Mouse (Mus musculus): ENCODE data around the gene Actb. TPM values are rescaled to one million over a fixed set of nuclear protein-coding genes. Genes with fewer than 3 reads are reported as not detected.
A peak's percentile ranks its signal among the peaks of the same experiment; 100 is the strongest.

Actb gene
- total and polyA plus RNA-seq, 2 experiments = 726 to 1,398 TPM

DNA sequence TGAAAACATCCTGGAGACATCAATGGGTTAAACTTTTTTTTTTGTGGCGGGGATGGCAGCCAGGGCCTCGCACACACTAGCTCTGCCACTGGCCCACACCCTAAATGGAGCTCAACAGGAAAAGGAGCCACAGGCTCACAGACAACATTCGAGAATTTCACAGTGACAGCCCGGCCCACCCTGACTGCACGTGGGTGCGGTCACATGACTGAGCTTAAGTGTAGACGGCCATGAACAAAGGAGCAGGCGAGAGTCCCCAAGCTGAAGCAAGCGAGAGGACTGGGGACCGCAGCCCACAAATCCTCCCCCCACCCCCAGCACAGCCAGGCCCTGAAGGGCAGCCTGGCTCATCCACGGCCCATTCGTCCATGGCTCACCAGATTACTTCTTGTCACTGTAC is 34.8 kb downstream of the Actb start:
- Histone ChIP-seq H3K27ac (replicated peaks; ENCODE audit: insufficient read depth, low read depth, low read length) (no peak overlapping the region), H3K79me2 (ENCODE audit: control insufficient read depth, insufficient read depth, low read length) (no peaks in the 10 kb centered on the region), H3K36me3 (ENCODE audit: control insufficient read depth, insufficient read depth, low read length) (0 out of 2 replicates have a peak, but pooled peaks cover 2% of the 10 kb centered on the region), H3K4me1 (ENCODE audit: control insufficient read depth, insufficient read depth, low read length) (no peaks in the 10 kb centered on the region), H3K27me3 (ENCODE audit: control insufficient read depth, insufficient read depth, low read length) (no peaks in the 10 kb centered on the region), H3K4me3 (ENCODE audit: insufficient read depth, low read depth, low read length) (no peak overlapping the region), H3K9ac (ENCODE audit: low read depth, low read length) (no peak overlapping the region)
- WGBS = 88% methylated on average over 12 of the region's 12 CpGs
- no peak for TF ChIP-seq CTCF (IDR thresholded peaks at IDR 0.05; ENCODE audit: low read depth, low read length)
- TF ChIP-seq POLR2A (IDR thresholded peaks at IDR 0.05; ENCODE audit: extremely low read depth, insufficient read depth, low read length) = no peak
- no peak for DNase-seq (ENCODE audit: extremely low read depth, low read depth, low spot score)

DNA sequence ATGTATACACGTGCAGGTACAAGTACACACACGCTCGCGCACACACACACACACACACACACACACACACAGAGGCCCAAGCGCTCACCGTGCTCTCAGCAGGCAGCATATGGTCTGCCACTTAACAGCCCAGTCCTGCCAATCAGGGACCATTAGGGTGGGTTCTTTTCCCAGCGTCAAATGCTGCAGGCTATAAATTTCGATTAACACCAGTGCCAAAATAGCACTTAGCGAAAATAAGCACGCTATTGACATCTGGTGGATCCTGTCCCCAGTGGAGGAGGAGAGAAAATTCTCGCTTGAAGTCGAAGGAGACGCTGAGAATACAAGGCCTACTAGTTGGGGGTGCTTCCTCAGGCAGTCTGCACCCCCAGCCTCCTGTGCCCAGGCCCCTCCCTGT is 37.1 kb downstream of the Actb start:
- Histone ChIP-seq H3K9ac (ENCODE audit: low read depth, low read length) (no peak overlapping the region), H3K79me2 (ENCODE audit: control insufficient read depth, insufficient read depth, low read length) (no peaks in the 10 kb centered on the region), H3K36me3 (ENCODE audit: control insufficient read depth, insufficient read depth, low read length) (0 out of 2 replicates have a peak, but pooled peaks cover 2% of the 10 kb centered on the region), H3K4me3 (ENCODE audit: insufficient read depth, low read depth, low read length) (no peak overlapping the region), H3K27me3 (ENCODE audit: control insufficient read depth, insufficient read depth, low read length) (no peaks in the 10 kb centered on the region), H3K27ac (replicated peaks; ENCODE audit: insufficient read depth, low read depth, low read length) (no peak overlapping the region), H3K4me1 (ENCODE audit: control insufficient read depth, insufficient read depth, low read length) (no peaks in the 10 kb centered on the region)
- no peak for DNase-seq (ENCODE audit: extremely low read depth, low read depth, low spot score)
- no peak for TF ChIP-seq POLR2A (IDR thresholded peaks at IDR 0.05; ENCODE audit: extremely low read depth, insufficient read depth, low read length)
- no peak for TF ChIP-seq CTCF (IDR thresholded peaks at IDR 0.05; ENCODE audit: low read depth, low read length)
- WGBS = 92% methylated on average over 13 of the region's 13 CpGs

DNA sequence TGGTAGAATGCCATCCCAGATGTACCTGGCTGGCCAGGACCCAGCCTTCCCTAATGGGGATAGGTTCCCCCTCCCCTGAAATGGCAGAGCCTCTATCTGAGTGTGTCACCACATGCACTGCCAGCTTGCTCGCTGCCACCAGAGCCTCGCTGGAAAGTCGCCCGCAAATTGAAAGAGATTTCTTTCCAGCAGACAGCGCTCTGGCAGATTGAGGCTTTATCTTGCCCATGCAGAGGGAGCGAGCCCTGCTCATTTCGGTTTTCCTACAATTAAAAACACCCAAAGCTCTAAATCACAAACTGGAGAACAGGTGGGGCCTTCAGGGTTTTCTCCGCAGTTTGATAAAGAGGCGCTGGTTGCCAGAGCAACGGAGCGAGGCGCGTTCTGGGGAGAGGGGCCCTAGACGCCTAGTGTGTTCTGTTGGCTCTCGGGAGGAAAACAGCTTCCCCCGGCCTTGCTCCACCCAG is 48.8 kb downstream of the Actb start:
- no peak overlapping the region for H3K27ac ChIP-seq (replicated peaks; ENCODE audit: insufficient read depth, low read depth, low read length)
- no peak overlapping the region for H3K9ac ChIP-seq (ENCODE audit: low read depth, low read length)
- H3K4me1 ChIP-seq (ENCODE audit: control insufficient read depth, insufficient read depth, low read length) = no peaks in the 10 kb centered on the region
- H3K4me3 ChIP-seq (ENCODE audit: insufficient read depth, low read depth, low read length) = no peak overlapping the region
- no peaks in the 10 kb centered on the region for H3K27me3 ChIP-seq (ENCODE audit: control insufficient read depth, insufficient read depth, low read length)
- TF ChIP-seq CTCF (IDR thresholded peaks at IDR 0.05; ENCODE audit: low read depth, low read length) = no peak
- no peak for TF ChIP-seq POLR2A (IDR thresholded peaks at IDR 0.05; ENCODE audit: extremely low read depth, insufficient read depth, low read length)
- no peaks in the 10 kb centered on the region for H3K36me3 ChIP-seq (ENCODE audit: control insufficient read depth, insufficient read depth, low read length)
- WGBS = 70% methylated on average over 16 of the region's 16 CpGs
- DNase-seq (ENCODE audit: extremely low read depth, low read depth, low spot score) = no peak
- H3K79me2 ChIP-seq (ENCODE audit: control insufficient read depth, insufficient read depth, low read length) = no peaks in the 10 kb centered on the region

DNA sequence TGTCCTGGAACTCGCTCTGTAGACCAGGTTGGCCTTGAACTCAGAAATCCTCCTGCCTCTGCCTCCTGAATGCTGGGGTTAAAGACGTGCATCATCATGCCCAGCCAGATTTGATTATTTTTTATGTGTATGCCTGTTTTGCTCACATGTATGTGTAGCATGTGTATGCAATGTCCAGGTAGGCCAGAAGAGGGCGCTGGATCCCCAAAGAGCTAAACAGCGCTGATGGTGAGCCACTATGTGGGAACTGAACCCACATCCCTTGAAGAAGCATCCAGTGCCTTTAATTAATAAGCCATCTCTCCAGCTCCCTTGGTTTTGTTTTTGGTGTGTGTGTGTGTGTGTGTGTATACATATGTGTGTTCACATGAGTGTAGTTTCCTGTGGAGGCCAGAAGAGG is 50.1 kb downstream of the Actb start:
- DNase-seq (ENCODE audit: extremely low read depth, low read depth, low spot score) = no peak
- no peaks in the 10 kb centered on the region for H3K36me3 ChIP-seq (ENCODE audit: control insufficient read depth, insufficient read depth, low read length)
- H3K4me3 ChIP-seq (ENCODE audit: insufficient read depth, low read depth, low read length) = no peak overlapping the region
- H3K4me1 ChIP-seq (ENCODE audit: control insufficient read depth, insufficient read depth, low read length) = no peaks in the 10 kb centered on the region
- WGBS = 85% methylated on average over 4 of the region's 4 CpGs
- H3K79me2 ChIP-seq (ENCODE audit: control insufficient read depth, insufficient read depth, low read length) = no peaks in the 10 kb centered on the region
- no peak for TF ChIP-seq POLR2A (IDR thresholded peaks at IDR 0.05; ENCODE audit: extremely low read depth, insufficient read depth, low read length)
- TF ChIP-seq CTCF (IDR thresholded peaks at IDR 0.05; ENCODE audit: low read depth, low read length) = peak; percentile 18; the same call in 1 of the 2 replicates
- H3K9ac ChIP-seq (ENCODE audit: low read depth, low read length) = no peak overlapping the region
- no peak overlapping the region for H3K27ac ChIP-seq (replicated peaks; ENCODE audit: insufficient read depth, low read depth, low read length)
- H3K27me3 ChIP-seq (ENCODE audit: control insufficient read depth, insufficient read depth, low read length) = no peaks in the 10 kb centered on the region

DNA sequence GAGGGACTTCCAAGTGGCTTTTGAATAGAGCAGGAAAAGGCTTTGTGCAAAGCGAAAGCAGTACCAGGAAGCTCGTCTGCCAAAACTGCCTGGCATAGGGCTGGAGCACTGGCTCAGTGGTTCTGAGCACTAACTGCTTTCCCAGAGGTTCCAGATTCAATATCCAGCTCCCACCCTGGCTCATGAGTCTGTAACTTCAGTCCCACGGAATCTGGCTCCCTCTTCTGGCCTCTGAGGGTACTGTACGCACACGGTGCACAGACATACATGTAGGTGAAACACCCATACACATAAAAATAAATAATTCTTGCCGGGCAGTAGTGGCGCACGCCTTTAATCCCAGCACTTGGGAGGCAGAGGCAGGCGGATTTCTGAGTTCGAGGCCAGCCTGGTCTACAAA is 51.7 kb downstream of the Actb start:
- H3K79me2 ChIP-seq (ENCODE audit: control insufficient read depth, insufficient read depth, low read length) = no peaks in the 10 kb centered on the region
- TF ChIP-seq CTCF (IDR thresholded peaks at IDR 0.05; ENCODE audit: low read depth, low read length) (peak; percentile 75), POLR2A (IDR thresholded peaks at IDR 0.05; ENCODE audit: extremely low read depth, insufficient read depth, low read length) (no peak)
- no peak overlapping the region for H3K27ac ChIP-seq (replicated peaks; ENCODE audit: insufficient read depth, low read depth, low read length)
- no peaks in the 10 kb centered on the region for H3K4me1 ChIP-seq (ENCODE audit: control insufficient read depth, insufficient read depth, low read length)
- H3K36me3 ChIP-seq (ENCODE audit: control insufficient read depth, insufficient read depth, low read length) = no peaks in the 10 kb centered on the region
- H3K9ac ChIP-seq (ENCODE audit: low read depth, low read length) = no peak overlapping the region
- no peaks in the 10 kb centered on the region for H3K27me3 ChIP-seq (ENCODE audit: control insufficient read depth, insufficient read depth, low read length)
- 80% methylated on average over 10 of the region's 10 CpGs for WGBS
- no peak overlapping the region for H3K4me3 ChIP-seq (ENCODE audit: insufficient read depth, low read depth, low read length)
- peak; percentile 32 for DNase-seq (ENCODE audit: extremely low read depth, low read depth, low spot score)

DNA sequence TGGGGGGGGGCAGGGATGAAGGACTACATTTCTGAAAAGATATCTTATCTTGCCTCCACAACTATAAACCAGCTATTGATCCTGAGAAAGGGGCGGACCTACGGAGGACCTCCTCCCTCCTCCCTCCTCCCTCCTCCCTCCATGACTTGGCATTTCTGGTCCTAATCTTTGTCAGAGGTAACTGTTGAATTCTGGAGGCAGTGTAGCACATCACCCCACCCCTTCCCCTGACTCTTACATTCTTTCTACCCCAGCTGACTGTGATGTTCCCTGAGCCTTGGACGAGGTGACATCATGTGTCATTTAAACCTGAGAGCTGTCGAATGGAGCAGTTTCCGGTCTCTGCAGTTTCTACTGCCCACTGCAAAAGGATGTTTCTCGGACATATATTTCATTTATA is 53.0 kb downstream of the Actb start:
- Histone ChIP-seq H3K27me3 (ENCODE audit: control insufficient read depth, insufficient read depth, low read length) (no peaks in the 10 kb centered on the region), H3K79me2 (ENCODE audit: control insufficient read depth, insufficient read depth, low read length) (no peaks in the 10 kb centered on the region), H3K9ac (ENCODE audit: low read depth, low read length) (no peak overlapping the region), H3K36me3 (ENCODE audit: control insufficient read depth, insufficient read depth, low read length) (no peaks in the 10 kb centered on the region), H3K4me3 (ENCODE audit: insufficient read depth, low read depth, low read length) (no peak overlapping the region), H3K27ac (replicated peaks; ENCODE audit: insufficient read depth, low read depth, low read length) (no peak overlapping the region), H3K4me1 (ENCODE audit: control insufficient read depth, insufficient read depth, low read length) (no peaks in the 10 kb centered on the region)
- TF ChIP-seq POLR2A (IDR thresholded peaks at IDR 0.05; ENCODE audit: extremely low read depth, insufficient read depth, low read length) (no peak), CTCF (IDR thresholded peaks at IDR 0.05; ENCODE audit: low read depth, low read length) (no peak)
- no peak for DNase-seq (ENCODE audit: extremely low read depth, low read depth, low spot score)
- WGBS = 74% methylated on average over 6 of the region's 6 CpGs

Other genes with a start within 250 kb of the Actb start
- not detected in 2 replicates for gene Slc29a4, start 214.2 kb downstream of the Actb start, total RNA-seq (2014; rRNA removed)
- gene Slc29a4, start 214.2 kb downstream of the Actb start, polyA plus RNA-seq (2012; rRNA removed) = 0.02 and 0.04 TPM in 2 replicates
- 4.0 and 9.0 TPM in 2 replicates for gene Tnrc18, start 89.1 kb downstream of the Actb start, total RNA-seq (2014; rRNA removed)
- gene Tnrc18, start 89.1 kb downstream of the Actb start, polyA plus RNA-seq (2012; rRNA removed) = 14.5 and 17.8 TPM in 2 replicates
- 1.5 and 2.4 TPM in 2 replicates for gene Fbxl18, start 11.3 kb downstream of the Actb start, total RNA-seq (2014; rRNA removed)
- gene Fbxl18, start 11.3 kb downstream of the Actb start, polyA plus RNA-seq (2012; rRNA removed) = 9.3 and 10.6 TPM in 2 replicates
- 2.0 and 4.2 TPM in 2 replicates for gene Fscn1, start 53.6 kb upstream of the Actb start, total RNA-seq (2014; rRNA removed)
- 3.0 and 4.4 TPM in 2 replicates for gene Fscn1, start 53.6 kb upstream of the Actb start, polyA plus RNA-seq (2012; rRNA removed)
- gene Rnf216, start 206.2 kb upstream of the Actb start, total RNA-seq (2014; rRNA removed) = 10.8 and 11.5 TPM in 2 replicates
- gene Rnf216, start 206.2 kb upstream of the Actb start, polyA plus RNA-seq (2012; rRNA removed) = 10.4 and 12.1 TPM in 2 replicates
- not detected in 2 replicates for gene Olfr718-ps1, start 240.8 kb upstream of the Actb start, total RNA-seq (2014; rRNA removed)
- gene Olfr718-ps1, start 240.8 kb upstream of the Actb start, polyA plus RNA-seq (2012; rRNA removed) = not detected in 2 replicates

Measured in liver, adult 2 months (tissue).